ENCODE assay signal across 12 mouse cellular contexts in genomic region chr6:91408616-91409015, GRCm38 (mm10). TPM values are rescaled to one million over a fixed set of nuclear protein-coding genes. Genes with fewer than 3 reads are reported as not detected.
DNase-seq lines count a peak whose midpoint lies in the region; ATAC-seq lines count a peak whose summit lies in the region.
"Had no signal": no experiment of that assay in that cellular context is flagged by ENCODE, and none has a peak within 500 bp of the region (broad histone marks: within the 10 kb centered on the region; RNA-seq: fewer than 3 reads in every experiment).

No protein-coding gene starts in this region.

- no peak overlapping the region for H3K27ac ChIP-seq in forebrain, embryonic 15.5 days (replicated peaks)
- H3K27ac ChIP-seq: liver, embryonic 15.5 days had no signal

- no peaks in the 10 kb centered on the region for H3K9me3 ChIP-seq in forebrain, embryonic 15.5 days
- H3K9me3 ChIP-seq: liver, embryonic 15.5 days had no signal

- peaks cover 31% of the 10 kb centered on the region for H3K4me1 ChIP-seq in forebrain, embryonic 15.5 days

- H3K36me3 ChIP-seq in forebrain, embryonic 15.5 days: peaks cover 23% of the 10 kb centered on the region
- H3K36me3 ChIP-seq: liver, embryonic 15.5 days had no signal

- peak overlapping the region; percentile 91 for H3K4me2 ChIP-seq in forebrain, embryonic 15.5 days (replicated peaks)
- H3K4me2 ChIP-seq: liver, embryonic 15.5 days had no signal

- H3K27me3 ChIP-seq in forebrain, embryonic 15.5 days: no peaks in the 10 kb centered on the region

- peak overlapping the region; percentile 83; the same call in 1 of the 2 replicates for H3K9ac ChIP-seq in forebrain, embryonic 15.5 days (replicated peaks)
- H3K9ac ChIP-seq: liver, embryonic 15.5 days had no signal

- DNase-seq in kidney, postnatal 10 days: peak; percentile 41
- DNase-seq in kidney, adult 8-10 months: no peak
- peak; percentile 83 for DNase-seq in cerebellum, adult 11-12 months
- peak; percentile 18 to 36 for DNase-seq in layer of hippocampus, postnatal 25 days (ENCODE audit: extremely low spot score in 1 of 2, low spot score in 1 of 2)
- DNase-seq in left cerebral cortex, postnatal 25 days (ENCODE audit: low spot score in 2 of 2): no peak
- DNase-seq in ovary, postnatal 14 days (ENCODE audit: low spot score): no peak

- WGBS in forebrain, embryonic 15.5 days: 69% methylated on average over 13 of the region's 13 CpGs

- ATAC-seq in forebrain, embryonic 15.5 days (replicated peaks): no peak
- no peak for ATAC-seq in frontal cortex, adult (ENCODE audit: low TSS enrichment)
- ATAC-seq: CD4-positive, CD25-positive, alpha-beta regulatory T cell, adult 4 months had no signal

- intact Hi-C loops in left cerebral cortex, postnatal 25 days (cut with DNase I): no loop called here

- H3K4me3 ChIP-seq in forebrain, embryonic 15.5 days: peak overlapping the region; percentile 93; the same call in 1 of the 2 replicates
- H3K4me3 ChIP-seq: liver, embryonic 15.5 days had no signal

RNA-seq across cellular contexts. Expression of gene Wnt7a, which starts 2.5 kb away (rescaled TPM):
- polyA plus RNA-seq in forebrain, embryonic 15.5 days (2015; fragmentation: Nextera tagmentation; extraction: Ambion mirVana): 22.3 and 24.4 TPM in 2 replicates
- total RNA-seq in layer of hippocampus, postnatal 25 days (2021): 10 to 100 TPM; 22.4 to 30.8 TPM
- total RNA-seq in left cerebral cortex, postnatal 25 days (2021): 10 to 100 TPM; 11.6 to 16.3 TPM
- polyA plus RNA-seq: CD4-positive, CD25-positive, alpha-beta regulatory T cell, adult 4 months; heart, postnatal 0 days; large intestine, adult 2 months; liver, embryonic 15.5 days had no signal

Comparison
In these comparisons a context has a peak if more than half of its experiments do, and no peak if none do; other contexts are left out.
1. DNase-seq: peak in kidney, postnatal 10 days (single experiment), cerebellum, adult 11-12 months (single experiment) and layer of hippocampus, postnatal 25 days (2 of 2); none in kidney, adult 8-10 months (0 of 2), left cerebral cortex, postnatal 25 days (0 of 2) and ovary, postnatal 14 days (single experiment).